Mouse (Mus musculus) cerebellum, postnatal 14 days (tissue): ENCODE data around the gene Afap1.

Experiments
- DNase-seq, 2 experiments: peaks; one replicate each; pipeline ENCODE4 v3.0.0; 2021; ENCODE audit warnings: mixed read lengths in 2 of 2

The Afap1 gene

DNA sequence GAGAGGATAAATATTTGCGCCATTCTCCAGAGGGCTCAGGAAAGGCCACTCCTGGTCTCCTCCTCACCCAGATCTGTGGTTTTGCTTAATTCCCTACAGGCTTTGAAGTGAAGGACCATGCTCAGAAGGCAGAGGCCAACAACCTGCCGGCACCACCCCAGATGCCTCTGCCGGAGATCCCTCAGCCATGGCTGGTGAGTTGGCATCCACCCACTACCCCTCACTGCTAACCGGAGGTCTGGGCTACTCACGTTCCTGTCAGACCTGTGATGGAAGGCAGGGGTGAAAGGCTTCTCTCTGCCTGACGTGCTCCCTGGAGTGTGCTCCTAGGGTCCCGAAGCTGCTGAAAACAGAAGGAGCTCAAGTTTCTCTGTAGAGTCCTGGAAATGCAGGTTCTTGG, 42.8 kb downstream of the Afap1 start:
- no peak for DNase-seq

DNA sequence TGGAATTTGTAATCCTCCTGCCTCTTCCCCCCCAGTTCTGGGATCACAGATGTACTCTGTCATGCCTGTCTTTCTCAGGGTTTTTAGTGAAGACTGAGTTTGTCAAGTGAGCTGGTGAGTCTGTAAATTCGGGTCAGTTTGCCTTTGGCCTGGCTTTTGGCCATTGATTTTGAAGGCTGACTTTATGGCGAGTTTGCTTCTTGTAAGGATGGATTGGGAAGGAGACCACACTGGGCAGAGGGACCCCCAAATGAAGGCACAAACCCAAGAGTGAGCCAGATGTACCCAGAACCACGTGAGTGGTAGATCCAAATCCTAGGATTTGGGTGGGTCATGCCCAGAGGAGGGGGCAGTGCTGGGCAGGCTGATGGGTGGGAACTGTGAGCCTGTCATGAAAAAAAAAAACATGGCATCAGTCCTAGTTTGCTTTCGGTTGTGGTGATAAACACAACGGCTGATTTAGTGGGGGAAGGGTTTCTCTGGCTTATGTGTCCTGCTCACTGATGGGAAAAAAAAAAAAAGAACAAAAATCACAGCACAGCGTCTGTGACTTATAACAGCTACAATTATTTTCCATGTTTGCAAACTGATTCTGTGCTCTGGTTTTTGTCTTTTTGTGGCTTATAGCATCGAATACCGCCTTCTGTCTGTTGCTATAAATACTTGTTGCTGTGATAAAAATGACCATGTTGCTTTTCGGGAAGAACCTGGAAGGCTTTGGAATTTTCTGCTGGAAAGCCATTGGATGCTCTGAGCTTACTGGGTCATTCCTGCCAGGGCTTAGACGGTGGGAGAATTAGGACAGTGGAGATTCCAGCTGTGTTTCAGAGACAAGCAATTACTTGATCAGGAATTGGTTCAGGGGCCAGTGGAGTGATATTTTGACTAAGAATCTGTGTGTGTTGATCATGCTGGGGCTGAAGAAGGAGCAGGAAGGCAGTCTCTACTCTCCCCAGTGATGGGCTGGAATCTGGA, 45.4 kb downstream of the Afap1 start:
- no peak for DNase-seq

DNA sequence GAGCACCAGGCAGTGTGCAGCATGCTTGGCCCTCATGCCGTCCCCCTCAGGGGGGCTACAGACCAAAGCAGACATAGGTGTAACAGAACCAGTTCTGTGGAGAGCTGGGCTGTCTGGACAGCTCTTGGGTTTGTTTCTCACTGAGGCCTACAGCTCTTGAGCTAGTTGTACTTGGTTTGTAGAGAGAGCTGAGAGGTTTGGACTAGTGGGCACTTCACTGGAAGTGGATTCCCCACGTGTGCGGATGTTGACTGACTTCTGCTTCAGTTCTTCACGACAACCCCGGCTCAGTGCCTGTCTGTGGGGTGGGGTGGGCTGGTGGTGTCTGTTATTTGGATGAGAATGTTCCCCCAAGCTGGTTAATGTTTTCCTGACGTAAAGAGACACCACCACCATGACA, 46.8 kb downstream of the Afap1 start:
- no peak for DNase-seq

DNA sequence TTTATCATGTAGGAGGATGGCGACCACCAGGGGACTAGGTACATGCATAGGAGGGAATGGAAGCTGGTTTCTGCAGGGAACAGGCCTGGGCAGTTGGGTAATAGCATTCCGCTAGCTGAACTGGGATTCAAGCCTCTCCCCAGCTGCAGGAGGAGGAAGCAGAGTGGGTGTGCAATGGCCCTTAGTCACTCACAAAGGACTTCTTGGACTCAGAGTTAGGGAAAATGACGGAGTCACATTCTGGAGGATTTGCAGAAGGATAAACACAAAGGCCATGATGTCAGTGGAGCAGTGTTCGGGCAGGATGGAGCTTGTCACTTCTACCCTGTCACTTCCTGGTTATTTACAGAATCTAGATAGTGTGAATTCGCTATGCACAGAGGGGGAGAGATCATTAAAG, 50.4 kb downstream of the Afap1 start:
- DNase-seq, result no peak

DNA sequence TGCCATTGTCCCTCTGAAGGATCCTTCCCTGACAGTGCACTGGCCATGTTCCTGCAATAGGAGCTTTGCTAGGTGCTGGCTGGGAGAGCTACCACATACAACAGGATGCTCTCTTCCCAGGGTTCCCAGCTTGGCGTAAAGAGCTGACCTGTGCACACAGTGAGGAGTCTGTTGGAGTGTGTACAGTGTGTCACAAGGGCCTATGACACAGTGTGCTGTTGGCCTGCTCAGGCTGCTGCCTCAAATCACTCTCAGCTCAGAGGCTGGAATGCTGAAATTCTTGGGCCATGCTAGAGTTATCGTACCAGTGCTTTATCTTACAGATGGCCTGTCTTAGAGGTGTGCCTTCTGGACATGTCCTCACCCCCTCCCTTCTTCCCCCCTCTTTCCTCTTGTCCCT, 53.7 kb downstream of the Afap1 start:
- DNase-seq, result no peak

DNA sequence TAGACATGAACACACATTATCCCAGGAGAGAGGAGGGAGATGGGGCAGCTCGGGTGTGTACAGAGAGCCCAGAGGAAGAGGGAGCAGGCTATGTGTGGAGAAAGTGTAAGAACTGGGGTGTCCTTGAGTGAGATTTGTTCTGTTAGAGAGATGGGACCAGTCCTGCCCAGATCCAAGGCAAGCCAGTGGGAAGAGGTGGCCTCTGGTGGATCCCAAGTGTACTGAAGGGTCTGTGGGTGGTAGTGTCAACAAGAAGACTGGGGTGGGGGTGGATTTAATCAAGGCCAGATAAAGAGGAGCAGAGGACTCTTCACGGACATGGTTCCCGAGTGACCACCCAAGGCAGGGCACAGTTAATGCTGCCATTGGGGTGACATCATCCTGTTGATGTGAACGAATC, 54.3 kb downstream of the Afap1 start:
- DNase-seq, result no peak

DNA sequence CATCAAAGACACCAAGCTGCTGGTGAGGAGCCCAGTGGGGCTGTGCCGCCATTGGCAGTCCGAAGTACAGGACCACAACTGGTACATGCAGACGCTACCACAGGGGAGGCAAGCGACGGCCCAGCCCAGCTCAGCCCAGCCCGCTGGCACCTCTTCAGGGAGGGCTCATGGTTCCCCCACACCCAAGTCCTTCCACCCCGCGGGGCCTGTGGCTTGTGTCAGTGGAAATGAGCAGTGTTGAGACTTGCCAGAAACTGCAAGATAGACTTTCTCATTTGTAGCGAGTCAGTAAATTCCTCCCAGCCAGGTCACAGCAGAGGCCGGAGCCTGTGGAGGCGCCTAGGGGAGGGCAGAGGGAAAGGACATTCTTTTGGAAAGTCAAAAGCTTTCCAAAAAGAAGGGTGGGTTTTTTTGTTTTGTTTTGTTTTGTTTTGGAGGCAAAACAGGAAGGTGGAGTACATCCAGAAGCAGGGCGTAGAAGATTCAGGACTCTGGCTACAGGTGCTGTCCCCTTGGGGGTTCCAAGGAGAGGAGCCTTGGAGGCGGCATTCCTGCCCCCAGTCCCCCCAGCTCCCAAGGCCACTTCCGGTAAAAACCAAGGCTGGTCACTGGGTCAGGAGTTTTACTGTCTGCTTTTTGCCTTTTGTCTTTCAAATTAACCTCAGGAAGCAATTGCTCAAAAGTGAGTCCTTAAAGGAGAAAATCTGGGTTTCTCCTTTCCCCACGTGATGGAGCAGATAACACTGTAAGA, 55.3 kb downstream of the Afap1 start:
- DNase-seq, result no peak

DNA sequence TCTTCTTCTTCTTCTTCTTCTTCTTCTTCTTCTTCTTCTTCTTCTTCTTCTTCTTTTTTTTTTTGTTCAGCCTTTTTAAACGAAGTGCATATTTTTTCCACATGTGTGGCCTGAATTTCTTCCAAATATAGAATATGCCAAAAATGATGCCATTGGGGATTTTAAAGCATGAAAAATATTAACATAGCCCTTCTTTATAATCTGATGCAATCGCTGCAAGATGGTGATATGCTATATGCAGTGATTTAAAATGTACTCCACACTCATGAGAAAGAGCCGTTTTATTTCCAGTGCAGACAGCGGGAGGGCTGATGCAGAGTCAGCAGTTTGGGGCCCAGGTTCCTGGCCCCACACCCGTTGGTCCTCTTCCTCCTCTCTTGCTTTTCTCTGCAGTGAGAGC, 55.9 kb downstream of the Afap1 start:
- DNase-seq, result no peak

DNA sequence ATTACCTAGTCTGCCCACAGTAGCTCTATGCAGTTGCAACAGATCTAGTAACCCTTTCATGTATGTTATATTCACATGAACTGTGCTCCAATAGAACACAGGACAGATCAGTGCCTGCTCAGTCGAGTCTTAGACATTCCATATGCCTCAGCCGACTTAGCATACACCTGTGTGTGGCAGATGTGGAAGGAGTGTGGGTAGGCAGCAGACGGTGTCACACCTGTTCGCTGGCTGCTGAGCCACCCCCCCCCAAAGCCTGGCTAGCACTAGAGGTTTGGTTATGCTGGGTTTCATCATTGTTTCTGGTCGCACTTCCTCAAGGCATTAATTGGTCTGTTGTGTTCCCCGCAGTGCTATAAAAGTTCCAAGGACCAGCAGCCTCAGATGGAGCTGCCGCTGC, 57.4 kb downstream of the Afap1 start:
- no peak for DNase-seq

DNA sequence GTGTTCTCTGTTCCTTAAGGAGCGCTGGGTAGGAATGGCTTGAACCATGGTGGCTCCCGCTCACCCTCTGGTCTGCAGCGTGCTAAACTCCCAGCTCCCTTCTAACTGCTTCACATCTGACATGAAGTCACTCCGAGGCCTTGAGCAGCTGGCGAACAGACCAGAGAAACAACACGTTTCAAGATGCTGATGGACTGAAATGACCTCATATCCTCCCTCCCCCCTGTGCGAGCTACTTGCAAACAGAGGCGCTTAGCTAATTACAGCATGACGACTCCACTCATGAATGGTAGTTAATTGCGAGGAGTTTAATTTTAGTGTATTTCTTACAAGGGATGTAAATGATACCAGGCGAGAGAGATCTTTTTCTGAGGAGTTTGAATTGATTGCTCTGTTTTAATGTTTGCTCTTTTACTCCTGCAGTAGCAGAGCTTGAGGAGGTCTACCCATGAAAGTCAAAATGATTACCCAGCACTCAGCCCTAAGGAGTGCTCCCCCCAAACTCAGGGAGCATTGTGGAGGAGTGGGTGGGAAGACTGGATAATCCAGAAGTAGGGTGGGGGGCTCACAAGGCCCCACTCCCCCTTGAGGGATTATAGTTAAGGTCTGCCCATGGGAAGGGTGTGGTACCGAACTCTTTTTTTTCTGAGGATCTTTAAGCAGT, 61.1 kb downstream of the Afap1 start:
- no peak for DNase-seq

DNA sequence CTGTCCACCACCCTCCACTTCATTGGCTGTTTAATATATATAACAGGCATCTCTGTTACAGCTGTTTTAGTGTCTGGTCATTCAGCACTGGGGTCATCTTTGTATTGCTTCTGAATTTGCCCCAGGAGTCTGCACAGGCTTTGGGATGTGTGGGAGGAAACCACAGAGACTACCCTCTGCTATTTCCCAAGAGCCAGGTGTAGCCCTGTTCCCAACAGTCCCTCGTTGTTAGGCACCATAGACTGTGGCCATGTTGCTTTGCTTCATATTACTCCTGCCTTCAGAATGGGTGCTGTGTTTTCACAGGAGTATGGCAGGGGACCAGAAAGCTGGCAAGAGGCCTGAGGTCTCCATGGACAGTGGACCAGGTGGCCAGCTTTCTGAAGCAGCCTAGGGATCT, 63.1 kb downstream of the Afap1 start:
- no peak for DNase-seq

DNA sequence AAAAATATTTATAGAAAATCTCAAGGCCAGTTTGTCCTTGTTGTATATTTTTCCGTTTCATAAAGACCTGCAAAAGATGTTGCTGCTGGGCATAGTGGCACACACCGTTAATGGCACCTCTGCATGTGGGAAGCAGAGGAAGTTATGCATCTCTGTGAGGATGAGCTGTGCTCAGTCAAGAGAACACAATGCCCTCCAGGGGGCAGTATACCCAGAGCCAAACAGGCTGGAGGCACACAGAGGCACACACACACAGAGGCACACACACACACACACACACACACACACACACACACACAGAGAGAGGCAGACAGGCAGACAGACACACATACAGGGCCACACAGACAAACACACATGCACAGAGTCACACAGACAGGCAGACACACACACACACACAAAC, 65.6 kb downstream of the Afap1 start:
- peak in 1 of 2 experiments; percentile 42 for DNase-seq

DNA sequence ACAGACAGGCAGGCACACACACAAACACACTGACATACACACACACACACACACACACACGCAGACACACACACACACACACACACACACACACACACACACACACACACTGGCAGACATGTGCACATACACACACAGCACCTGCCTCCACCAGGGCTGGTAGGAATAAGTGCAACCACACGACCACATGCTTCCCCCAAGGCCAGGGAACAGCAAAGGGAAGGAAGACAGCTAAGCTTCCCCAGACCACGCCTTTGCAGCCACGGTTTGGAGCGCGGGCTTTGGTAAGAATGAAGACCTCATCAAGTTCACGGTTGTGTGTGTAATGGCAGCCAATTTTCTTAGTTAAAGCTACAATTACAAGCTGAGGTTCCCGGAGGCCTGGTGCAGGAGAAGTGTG, 67.0 kb downstream of the Afap1 start:
- no peak for DNase-seq

DNA sequence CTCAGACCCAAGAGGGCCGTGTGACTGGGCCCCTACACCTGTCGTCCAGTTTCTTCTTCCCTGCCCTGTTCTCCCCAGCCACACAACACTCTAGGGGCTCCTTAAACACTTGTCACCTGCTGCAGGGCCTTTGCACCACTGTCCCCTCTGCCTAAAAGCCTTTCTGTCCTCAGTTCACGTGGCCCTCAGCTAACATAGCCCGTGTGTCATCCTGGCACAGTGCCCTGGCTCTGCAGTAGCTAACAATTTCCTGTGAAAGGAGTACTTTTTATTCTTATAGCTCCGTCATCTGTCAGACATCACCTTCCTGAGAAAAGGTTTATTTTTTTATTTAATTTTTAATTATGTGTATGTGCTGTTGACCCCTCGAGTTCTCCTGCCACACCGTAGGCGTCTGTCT, 68.2 kb downstream of the Afap1 start:
- no peak for DNase-seq

DNA sequence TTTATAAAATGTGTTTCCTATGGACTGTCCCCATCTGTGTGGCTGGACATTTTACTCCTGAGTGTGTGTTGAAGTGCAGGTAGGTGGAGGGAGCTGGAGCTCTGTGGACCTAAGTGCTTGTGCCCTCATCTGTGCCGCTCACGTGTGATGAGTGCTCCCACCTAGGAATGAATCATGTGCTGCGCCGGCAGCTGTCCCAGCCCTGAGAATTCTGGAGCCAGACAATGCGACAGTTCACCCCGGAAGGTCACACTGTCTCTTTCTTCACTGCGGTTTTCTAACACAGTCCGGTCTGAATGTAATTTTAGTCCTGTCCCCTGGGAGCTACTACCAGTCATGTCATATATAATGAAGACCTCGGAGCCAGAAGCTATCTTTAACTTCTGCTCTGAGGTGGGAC, 70.5 kb downstream of the Afap1 start:
- DNase-seq, result no peak

DNA sequence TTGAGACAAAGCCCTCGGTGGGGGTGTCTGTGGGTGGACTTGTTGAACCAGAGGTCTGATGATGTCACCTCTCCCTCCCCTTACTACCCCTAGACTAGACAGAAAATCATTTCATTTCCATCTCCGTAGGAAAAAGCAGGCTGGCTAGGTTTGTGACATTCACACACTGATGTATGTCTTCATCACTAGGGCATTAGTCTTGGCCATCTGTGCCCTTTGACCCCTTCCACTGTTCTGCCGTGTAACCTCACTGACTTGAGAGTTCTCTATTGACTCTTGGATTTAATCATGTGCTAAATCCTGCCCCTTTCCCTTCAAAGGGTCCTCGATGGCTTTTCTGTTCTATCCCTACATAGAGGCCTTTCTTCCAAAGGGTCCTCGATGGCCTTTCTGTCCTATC, 71.9 kb downstream of the Afap1 start:
- DNase-seq, result no peak

DNA sequence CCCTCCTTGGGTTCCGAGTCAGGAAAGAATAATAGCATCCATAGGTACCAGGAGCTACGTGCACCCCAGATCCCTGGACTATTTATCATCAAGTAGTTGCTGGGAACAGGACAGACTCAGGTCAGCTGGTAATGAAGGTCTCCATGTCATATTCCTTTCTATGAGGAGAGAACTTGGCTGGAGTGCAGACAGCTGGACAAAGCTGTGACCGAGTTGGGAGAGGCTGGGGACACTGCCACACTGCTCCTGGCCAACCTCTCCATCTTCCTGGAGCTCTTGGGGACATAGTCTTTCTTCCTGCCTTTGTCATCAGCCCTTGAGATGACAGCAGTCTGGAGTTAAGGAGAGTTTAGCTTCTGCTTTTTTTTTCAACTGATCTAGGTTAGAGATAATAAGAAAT, 76.7 kb downstream of the Afap1 start:
- no peak for DNase-seq

DNA sequence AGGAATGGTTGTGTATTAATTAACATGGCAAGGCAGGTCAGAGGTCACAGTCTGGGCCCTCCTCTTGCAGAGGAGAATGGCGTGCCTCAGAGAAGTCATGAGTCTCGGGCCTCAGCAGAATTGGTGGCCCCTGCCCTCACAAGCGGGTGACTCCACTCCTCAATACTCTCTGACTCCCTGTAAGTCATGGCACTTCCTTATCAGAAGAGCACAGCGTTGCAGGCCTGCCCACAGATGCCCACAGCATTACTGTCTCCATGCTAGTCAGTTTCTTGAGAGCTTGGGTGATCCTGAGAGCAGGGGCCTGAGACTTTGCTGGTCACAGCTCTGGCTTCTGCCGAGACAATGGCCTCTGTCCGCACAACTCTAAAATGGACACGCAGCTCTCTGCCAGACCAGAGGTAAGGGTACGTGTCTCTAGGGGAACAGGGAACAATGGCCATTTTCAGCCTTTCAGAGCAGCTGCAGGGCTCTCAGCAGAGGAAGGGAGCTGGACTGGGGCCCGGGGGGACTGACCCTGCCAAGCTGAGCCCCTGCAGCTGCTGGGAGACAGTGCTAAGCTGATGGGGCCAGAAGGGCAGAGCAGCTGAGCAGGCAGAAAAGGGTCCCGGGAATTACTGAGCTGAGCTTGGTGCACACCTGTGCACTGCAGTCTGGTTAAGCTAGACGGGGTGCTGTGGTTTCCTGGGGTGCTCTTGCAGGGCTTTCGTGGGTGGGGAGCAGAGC, 77.4 kb downstream of the Afap1 start:
- DNase-seq, result peak; percentile 35 to 56

DNA sequence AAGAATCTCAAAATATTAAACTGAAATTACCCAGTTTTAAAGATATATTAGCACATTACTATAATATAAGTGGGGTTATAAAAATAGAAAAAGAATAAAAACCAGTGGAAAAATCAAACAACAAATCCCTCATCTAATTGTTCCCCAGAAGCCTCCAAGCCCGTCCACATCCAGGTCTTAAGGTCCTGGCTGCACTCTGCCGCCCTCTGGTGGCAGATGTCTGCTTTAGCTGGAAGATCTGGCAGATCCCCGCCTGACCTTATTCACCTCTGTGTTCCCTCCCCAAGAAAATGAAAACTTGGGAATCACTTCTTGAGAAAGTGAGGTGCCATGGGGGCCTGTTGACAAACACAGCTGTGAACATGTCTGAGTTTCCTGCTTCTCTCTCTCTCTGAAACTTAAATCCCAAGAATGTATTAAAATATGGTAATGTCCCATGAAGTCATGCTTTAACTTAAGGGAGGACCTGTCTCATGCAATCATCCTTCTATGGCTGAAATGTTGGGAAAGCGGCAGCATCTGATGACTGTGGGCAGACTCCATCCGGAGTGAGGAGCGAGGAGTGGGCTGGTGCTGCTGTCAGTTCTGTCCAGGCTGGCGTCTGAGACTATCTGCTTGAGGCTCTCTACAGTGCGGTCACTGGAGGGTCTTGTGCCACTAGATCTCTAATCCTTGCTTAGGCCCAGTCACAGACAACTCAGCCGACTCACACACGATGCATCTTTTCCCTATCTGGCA, 78.9 kb downstream of the Afap1 start:
- peak; percentile 85 to 90 for DNase-seq

DNA sequence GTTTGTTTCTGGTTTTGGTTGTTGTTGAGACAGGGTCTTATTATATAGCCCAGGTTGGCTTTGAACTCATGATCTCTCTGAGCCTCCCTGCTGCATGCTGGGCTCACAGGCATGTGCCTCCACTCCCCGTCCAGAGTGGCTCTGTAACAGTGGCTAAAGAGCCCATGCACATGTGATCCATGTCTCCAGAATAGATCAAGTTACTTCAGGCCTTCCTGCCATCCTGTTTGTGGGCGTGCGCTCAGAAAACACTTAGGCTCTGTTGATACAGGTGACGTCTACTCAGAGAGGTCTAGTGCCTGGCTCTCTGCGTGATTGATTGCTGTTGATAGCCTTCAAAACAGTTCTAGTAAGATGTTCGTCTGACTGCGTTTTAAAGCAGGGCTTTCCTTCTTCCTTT, 79.6 kb downstream of the Afap1 start:
- no peak for DNase-seq

DNA sequence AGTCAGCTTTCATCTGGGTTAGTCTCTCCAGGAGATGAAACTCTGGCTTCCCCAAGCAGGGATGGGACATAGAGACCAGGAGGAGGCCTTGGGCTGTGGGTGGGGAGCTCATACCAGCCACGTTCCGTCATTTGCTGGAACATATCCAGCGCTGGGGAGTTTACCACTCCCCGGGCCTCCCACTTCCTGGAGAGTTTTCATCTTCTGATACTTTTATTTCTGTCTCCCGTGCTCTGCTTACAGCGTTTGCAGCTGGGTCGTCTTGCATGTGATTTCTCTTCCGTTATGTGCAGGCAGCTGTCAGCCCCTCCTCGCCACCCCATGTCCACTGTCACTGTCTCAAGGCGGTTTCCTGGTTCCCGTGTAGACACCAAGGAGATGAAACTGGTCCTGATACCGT, 80.7 kb downstream of the Afap1 start:
- DNase-seq, result no peak

DNA sequence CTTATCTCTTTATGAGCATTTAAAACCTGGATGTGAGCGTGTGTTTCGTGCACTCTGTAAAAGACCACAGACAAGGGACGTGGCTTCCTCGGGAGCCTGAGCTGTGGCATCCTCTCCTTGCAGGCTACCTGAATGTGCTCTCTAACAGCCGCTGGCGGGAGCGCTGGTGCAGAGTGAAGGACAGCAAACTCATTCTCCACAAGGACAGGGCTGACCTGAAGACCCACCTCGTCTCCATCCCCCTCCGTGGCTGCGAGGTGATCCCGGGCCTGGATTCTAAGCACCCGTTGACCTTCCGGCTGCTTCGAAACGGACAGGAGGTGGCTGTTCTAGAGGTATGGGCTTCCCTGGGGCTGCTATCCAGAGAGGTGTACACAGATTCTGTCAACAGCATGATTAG, 81.1 kb downstream of the Afap1 start:
- no peak for DNase-seq
